In genomic region chr4:144892133-144892936, GRCm38 (mm10) we compare ENCODE assay signal across 7 mouse cellular contexts. TPM values are rescaled to one million over a fixed set of nuclear protein-coding genes. Genes with fewer than 3 reads are reported as not detected.
DNase-seq lines count a peak whose midpoint lies in the region; ATAC-seq lines count a peak whose summit lies in the region.

Dhrs3 (plus strand) TSS chr4:144892827.

- H3K27ac ChIP-seq in embryonic facial prominence, embryonic 13.5 days, result peak within 1 kb of the TSS; percentile 82
- H3K27ac ChIP-seq in limb, embryonic 13.5 days, result peak within 1 kb of the TSS; percentile 92
- peak within 1 kb of the TSS; percentile 50; the same call in 1 of the 2 replicates for H3K27ac ChIP-seq in midbrain, embryonic 15.5 days

- peaks cover 63% of the 10 kb centered on the region for H3K4me1 ChIP-seq in embryonic facial prominence, embryonic 13.5 days
- H3K4me1 ChIP-seq in limb, embryonic 13.5 days, result peaks cover 81% of the 10 kb centered on the region
- peaks cover 30% of the 10 kb centered on the region for H3K4me1 ChIP-seq in midbrain, embryonic 15.5 days

- H3K4me2 ChIP-seq in embryonic facial prominence, embryonic 13.5 days, result peak within 1 kb of the TSS; percentile 92
- peak within 1 kb of the TSS; percentile 89 for H3K4me2 ChIP-seq in limb, embryonic 13.5 days (replicated peaks)
- peak within 1 kb of the TSS; percentile 97 for H3K4me2 ChIP-seq in midbrain, embryonic 15.5 days

- peak; percentile 74 for ATAC-seq in embryonic facial prominence, embryonic 13.5 days (ENCODE audit: insufficient number of reproducible peaks, insufficient read depth, low FRiP score, low TSS enrichment, low read depth)
- peak; percentile 76 for ATAC-seq in limb, embryonic 13.5 days (ENCODE audit: low FRiP score, low read depth)
- ATAC-seq in midbrain, embryonic 15.5 days (replicated peaks), result peak; percentile 64

- WGBS in embryonic facial prominence, embryonic 13.5 days, result under 1% methylated on average over 54 of the region's 55 CpGs
- WGBS in limb, embryonic 13.5 days, result under 1% methylated on average over 54 of the region's 55 CpGs
- under 1% methylated on average over 55 of the region's 55 CpGs for WGBS in midbrain, embryonic 15.5 days

- H3K36me3 ChIP-seq in embryonic facial prominence, embryonic 13.5 days, result no peaks in the 10 kb centered on the region
- H3K36me3 ChIP-seq in limb, embryonic 13.5 days, result no peaks in the 10 kb centered on the region
- no peaks in the 10 kb centered on the region for H3K36me3 ChIP-seq in midbrain, embryonic 15.5 days (replicated peaks)

- no peaks in the 10 kb centered on the region for H3K9me3 ChIP-seq in embryonic facial prominence, embryonic 13.5 days
- no peaks in the 10 kb centered on the region for H3K9me3 ChIP-seq in limb, embryonic 13.5 days
- no peaks in the 10 kb centered on the region for H3K9me3 ChIP-seq in midbrain, embryonic 15.5 days

- peaks cover 4% of the 10 kb centered on the region for H3K27me3 ChIP-seq in embryonic facial prominence, embryonic 13.5 days
- no peaks in the 10 kb centered on the region for H3K27me3 ChIP-seq in limb, embryonic 13.5 days
- H3K27me3 ChIP-seq in midbrain, embryonic 15.5 days (replicated peaks), result peaks cover 30% of the 10 kb centered on the region

- H3K4me3 ChIP-seq in embryonic facial prominence, embryonic 13.5 days, result peak within 1 kb of the TSS; percentile 60
- peak within 1 kb of the TSS; percentile 74 for H3K4me3 ChIP-seq in limb, embryonic 13.5 days
- H3K4me3 ChIP-seq in midbrain, embryonic 15.5 days, result peak within 1 kb of the TSS; percentile 46

- peak; percentile 92 for DNase-seq in adrenal gland, postnatal 14 days
- peak; percentile 99 for DNase-seq in heart, adult 11 months
- peak; percentile 93 for DNase-seq in kidney, adult 18-20 months
- DNase-seq in spleen, adult 18-20 months, result peak; percentile 85 to 89

- H3K9ac ChIP-seq in embryonic facial prominence, embryonic 13.5 days, result peak within 1 kb of the TSS; percentile 76
- H3K9ac ChIP-seq in limb, embryonic 13.5 days, result peak within 1 kb of the TSS; percentile 87
- H3K9ac ChIP-seq in midbrain, embryonic 15.5 days, result peak within 1 kb of the TSS; percentile 47

RNA-seq across cellular contexts. Expression of gene Dhrs3, which starts in this region (rescaled TPM):
- 78.1 and 95.5 TPM in 2 replicates for total RNA-seq in adrenal gland, postnatal 14 days (2021)
- 57.2 and 62.2 TPM in 2 replicates for polyA plus RNA-seq in embryonic facial prominence, embryonic 13.5 days (2015; fragmentation: Nextera tagmentation; extraction: Ambion mirVana)
- polyA plus RNA-seq in limb, embryonic 13.5 days (2015; fragmentation: Nextera tagmentation; extraction: Ambion mirVana), result 113 and 140 TPM in 2 replicates
- 35.6 and 41.3 TPM in 2 replicates for polyA plus RNA-seq in midbrain, embryonic 15.5 days (2015; fragmentation: Nextera tagmentation; extraction: Ambion mirVana)

Comparison
In these comparisons a context has a peak if more than half of its experiments do, and no peak if none do; other contexts are left out.
1. Peak in every context shown above with its lines: DNase-seq, ATAC-seq, H3K4me3 ChIP-seq and H3K27ac ChIP-seq.